Mouse (Mus musculus): Measurements from ENCODE around the gene Adamtsl3. TPM values are rescaled to one million over a fixed set of nuclear protein-coding genes. Genes with fewer than 3 reads are reported as not detected.

Adamtsl3 gene
- polyA plus RNA-seq, 1 experiment from 2014 or later = 0.09 TPM

DNA sequence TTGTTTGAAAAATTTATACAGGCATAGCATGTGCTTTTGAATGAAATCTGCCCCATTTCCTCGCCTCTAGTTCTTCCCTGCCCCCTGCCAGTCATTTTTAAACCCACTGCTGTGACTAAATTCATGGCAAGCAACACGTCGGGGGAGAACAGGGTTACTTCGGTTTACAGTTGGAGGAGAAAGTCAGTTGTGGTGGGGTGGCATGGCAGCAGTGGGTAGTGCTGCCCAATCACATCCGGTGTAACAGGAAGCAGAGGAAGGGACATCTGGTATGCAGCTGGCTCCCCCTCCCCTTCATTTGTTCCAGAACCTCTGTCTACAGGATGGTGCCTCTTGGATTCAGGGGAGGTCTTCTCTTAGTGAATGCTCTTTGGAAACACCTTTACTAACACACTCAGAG is 25.6 kb downstream of the Adamtsl3 start:
- Histone ChIP-seq H3K9ac (no peak overlapping the region), H3K36me3 (no peaks in the 10 kb centered on the region), H3K27me3 (no peaks in the 10 kb centered on the region), H3K4me3 (replicated peaks) (no peak overlapping the region), H3K9me3 (replicated peaks) (no peaks in the 10 kb centered on the region), H3K27ac (no peak overlapping the region), H3K4me2 (no peak overlapping the region), H3K4me1 (replicated peaks) (no peaks in the 10 kb centered on the region)
- no peak for DNase-seq
- 27% methylated on average over 5 of the region's 5 CpGs for WGBS (ENCODE audit: insufficient replicate concordance)
- no peak for ATAC-seq (ENCODE audit: low read depth)

DNA sequence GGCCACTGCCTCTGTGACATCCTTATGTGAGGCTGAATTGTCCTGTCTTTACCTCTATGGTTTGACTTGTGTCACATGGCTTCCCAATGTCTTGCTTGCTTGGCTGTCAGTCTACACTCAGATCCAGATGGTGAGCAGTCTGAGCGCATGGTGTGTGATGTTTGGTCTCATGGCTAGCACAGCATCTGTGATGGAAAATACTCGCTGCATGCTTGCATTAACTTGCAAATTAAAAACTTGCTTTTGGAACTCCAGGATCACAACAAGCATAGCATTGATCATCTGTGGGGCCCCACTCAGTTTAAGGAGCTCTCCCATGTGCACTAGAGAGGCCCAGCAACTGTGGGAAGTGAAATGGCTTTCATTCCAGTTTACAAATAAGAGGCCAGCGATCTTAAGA is 29.1 kb downstream of the Adamtsl3 start:
- DNase-seq = no peak
- WGBS (ENCODE audit: insufficient replicate concordance) = 65% methylated on average over 3 of the region's 3 CpGs

GRCm38 (mm10) chr7:82366056-82366455 is 30.6 kb downstream of the Adamtsl3 start:
- H3K9me3 ChIP-seq (replicated peaks) = no peaks in the 10 kb centered on the region
- H3K4me3 ChIP-seq (replicated peaks) = no peak overlapping the region
- no peak for ATAC-seq (ENCODE audit: low read depth)
- no peaks in the 10 kb centered on the region for H3K27me3 ChIP-seq
- H3K27ac ChIP-seq = no peak overlapping the region
- no peak overlapping the region for H3K4me2 ChIP-seq
- no peak for DNase-seq
- no peak overlapping the region for H3K9ac ChIP-seq
- 47% methylated on average over 4 of the region's 4 CpGs for WGBS (ENCODE audit: insufficient replicate concordance)
- no peaks in the 10 kb centered on the region for H3K36me3 ChIP-seq
- H3K4me1 ChIP-seq (replicated peaks) = no peaks in the 10 kb centered on the region

More for the DNA sequence above, 29.1 kb downstream of the Adamtsl3 start:
- ATAC-seq (ENCODE audit: low read depth) = no peak
- Histone ChIP-seq H3K27me3 (no peaks in the 10 kb centered on the region), H3K4me1 (replicated peaks) (no peaks in the 10 kb centered on the region), H3K4me2 (no peak overlapping the region), H3K27ac (no peak overlapping the region), H3K9ac (no peak overlapping the region), H3K4me3 (replicated peaks) (no peak overlapping the region), H3K9me3 (replicated peaks) (no peaks in the 10 kb centered on the region), H3K36me3 (no peaks in the 10 kb centered on the region)

DNA sequence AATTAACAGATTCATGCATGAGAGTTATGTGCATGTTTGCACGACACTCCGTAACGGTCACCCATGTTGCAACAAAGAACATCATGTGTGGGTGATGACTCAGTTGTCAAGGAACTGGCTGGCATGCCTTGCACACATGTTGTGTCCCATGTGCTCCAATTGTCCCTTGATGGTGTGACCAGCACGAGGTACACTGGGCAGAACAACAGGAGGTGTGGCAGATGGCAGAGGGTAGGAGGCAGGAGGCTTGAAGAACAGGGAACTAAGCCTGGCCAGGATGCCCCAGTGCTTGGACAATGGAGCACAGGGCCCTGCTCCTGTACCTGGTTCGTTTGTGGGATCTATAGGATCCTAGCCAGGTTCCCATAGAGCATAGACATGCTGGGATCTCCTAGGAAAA is 31.0 kb downstream of the Adamtsl3 start:
- H3K27ac ChIP-seq = no peak overlapping the region
- no peak for ATAC-seq (ENCODE audit: low read depth)
- no peak for DNase-seq
- no peak overlapping the region for H3K4me3 ChIP-seq (replicated peaks)
- H3K4me1 ChIP-seq (replicated peaks) = no peaks in the 10 kb centered on the region
- H3K36me3 ChIP-seq = no peaks in the 10 kb centered on the region
- H3K27me3 ChIP-seq = no peaks in the 10 kb centered on the region
- 57% methylated on average over 5 of the region's 5 CpGs for WGBS (ENCODE audit: insufficient replicate concordance)
- no peaks in the 10 kb centered on the region for H3K9me3 ChIP-seq (replicated peaks)
- no peak overlapping the region for H3K4me2 ChIP-seq
- H3K9ac ChIP-seq = no peak overlapping the region

DNA sequence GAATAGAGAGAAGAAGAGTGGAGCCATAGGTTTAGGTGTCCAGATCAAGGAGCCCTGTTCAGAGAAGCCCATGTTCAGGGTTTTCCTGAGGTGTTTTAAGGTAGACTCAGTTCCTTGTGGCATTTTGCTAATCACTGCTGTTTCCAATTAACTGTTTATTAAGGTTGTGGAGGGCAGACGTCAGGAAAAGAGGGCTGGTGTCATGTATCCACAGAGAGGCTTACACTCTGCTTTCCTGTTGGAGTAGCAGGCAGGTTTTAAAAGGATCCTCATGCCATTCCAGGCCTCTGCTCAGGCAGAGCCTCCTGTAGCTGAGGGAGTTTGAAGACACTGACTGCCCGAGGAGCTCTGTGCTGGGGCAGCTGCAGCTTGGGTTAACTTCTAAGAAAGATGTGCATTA is 32.6 kb downstream of the Adamtsl3 start:
- no peak overlapping the region for H3K4me3 ChIP-seq (replicated peaks)
- 29% methylated on average over 2 of the region's 2 CpGs for WGBS (ENCODE audit: insufficient replicate concordance)
- ATAC-seq (ENCODE audit: low read depth) = no peak
- no peaks in the 10 kb centered on the region for H3K4me1 ChIP-seq (replicated peaks)
- H3K36me3 ChIP-seq = no peaks in the 10 kb centered on the region
- H3K9ac ChIP-seq = no peak overlapping the region
- no peak for DNase-seq
- H3K27ac ChIP-seq = no peak overlapping the region
- H3K27me3 ChIP-seq = no peaks in the 10 kb centered on the region
- no peaks in the 10 kb centered on the region for H3K9me3 ChIP-seq (replicated peaks)
- no peak overlapping the region for H3K4me2 ChIP-seq

DNA sequence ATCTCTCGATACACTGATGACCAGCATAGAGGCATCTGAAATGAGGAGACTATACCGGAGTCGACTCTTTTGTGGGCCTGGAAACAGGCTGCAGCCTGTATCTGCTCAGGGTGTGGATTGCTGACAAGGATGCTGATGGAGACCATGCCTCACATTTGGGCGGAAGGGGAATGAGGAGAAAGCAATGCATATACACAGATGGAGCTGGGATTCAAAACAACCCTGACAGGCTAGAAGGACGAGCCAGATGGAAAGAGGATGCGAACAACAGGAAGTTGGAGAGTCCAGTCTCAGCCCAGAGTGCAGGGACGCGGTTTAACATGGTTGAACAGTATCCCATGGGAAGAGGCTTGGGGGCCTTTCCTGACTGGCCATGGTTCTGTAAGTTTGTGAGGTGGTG is 34.6 kb downstream of the Adamtsl3 start:
- no peak overlapping the region for H3K27ac ChIP-seq
- H3K9ac ChIP-seq = no peak overlapping the region
- H3K4me3 ChIP-seq (replicated peaks) = no peak overlapping the region
- H3K27me3 ChIP-seq = no peaks in the 10 kb centered on the region
- H3K4me1 ChIP-seq (replicated peaks) = no peaks in the 10 kb centered on the region
- no peak overlapping the region for H3K4me2 ChIP-seq
- WGBS (ENCODE audit: insufficient replicate concordance) = 62% methylated on average over 8 of the region's 8 CpGs
- ATAC-seq (ENCODE audit: low read depth) = no peak
- no peaks in the 10 kb centered on the region for H3K9me3 ChIP-seq (replicated peaks)
- DNase-seq = no peak
- H3K36me3 ChIP-seq = no peaks in the 10 kb centered on the region

GRCm38 (mm10) chr7:82371411-82371810 is 35.9 kb downstream of the Adamtsl3 start:
- no peaks in the 10 kb centered on the region for H3K27me3 ChIP-seq
- no peak overlapping the region for H3K27ac ChIP-seq
- WGBS (ENCODE audit: insufficient replicate concordance) = 53% methylated on average over 3 of the region's 3 CpGs
- H3K9ac ChIP-seq = no peak overlapping the region
- DNase-seq = no peak
- no peak for ATAC-seq (ENCODE audit: low read depth)
- no peaks in the 10 kb centered on the region for H3K36me3 ChIP-seq
- no peak overlapping the region for H3K4me3 ChIP-seq (replicated peaks)
- no peak overlapping the region for H3K4me2 ChIP-seq
- H3K9me3 ChIP-seq (replicated peaks) = no peaks in the 10 kb centered on the region
- no peaks in the 10 kb centered on the region for H3K4me1 ChIP-seq (replicated peaks)

DNA sequence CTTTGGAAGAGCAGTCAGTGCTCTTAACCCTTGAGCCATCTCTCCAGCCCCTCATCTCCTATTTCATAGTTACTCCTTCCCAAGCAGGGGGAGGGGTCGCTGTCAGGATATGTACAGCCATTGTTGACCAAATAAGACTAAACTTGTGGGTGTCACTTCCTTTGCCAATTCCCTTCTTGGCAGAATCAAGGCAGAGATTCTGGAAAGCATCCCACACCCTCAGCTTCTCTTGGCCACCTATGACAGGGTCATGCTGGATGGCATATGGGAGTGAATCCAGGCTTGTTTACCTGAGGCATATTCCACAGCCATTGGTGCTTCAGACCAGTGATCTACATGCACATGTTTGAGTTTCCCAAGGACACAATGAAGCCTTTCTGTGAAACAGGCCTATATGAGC is 42.8 kb downstream of the Adamtsl3 start:
- no peak overlapping the region for H3K9ac ChIP-seq
- no peaks in the 10 kb centered on the region for H3K27me3 ChIP-seq
- no peaks in the 10 kb centered on the region for H3K9me3 ChIP-seq (replicated peaks)
- no peak overlapping the region for H3K27ac ChIP-seq
- H3K4me2 ChIP-seq = no peak overlapping the region
- H3K4me1 ChIP-seq (replicated peaks) = no peaks in the 10 kb centered on the region
- ATAC-seq (ENCODE audit: low read depth) (no peak), DNase-seq (no peak)
- H3K4me3 ChIP-seq (replicated peaks) = no peak overlapping the region
- H3K36me3 ChIP-seq = no peaks in the 10 kb centered on the region
- WGBS (ENCODE audit: insufficient replicate concordance) = 52% methylated on average over 1 of the region's 1 CpGs

GRCm38 (mm10) chr7:82379765-82380164 is 44.3 kb downstream of the Adamtsl3 start:
- no peak overlapping the region for H3K4me3 ChIP-seq (replicated peaks)
- H3K4me1 ChIP-seq (replicated peaks) = no peaks in the 10 kb centered on the region
- ATAC-seq (ENCODE audit: low read depth) (no peak), DNase-seq (no peak)
- no peaks in the 10 kb centered on the region for H3K9me3 ChIP-seq (replicated peaks)
- no peak overlapping the region for H3K4me2 ChIP-seq
- H3K36me3 ChIP-seq = no peaks in the 10 kb centered on the region
- 66% methylated on average over 7 of the region's 7 CpGs for WGBS (ENCODE audit: insufficient replicate concordance)
- no peak overlapping the region for H3K9ac ChIP-seq
- no peaks in the 10 kb centered on the region for H3K27me3 ChIP-seq
- H3K27ac ChIP-seq = no peak overlapping the region

- Histone ChIP-seq H3K9me3 (replicated peaks) (no peaks in the 10 kb centered on the region), H3K27ac (no peak overlapping the region), H3K4me3 (replicated peaks) (no peak overlapping the region), H3K27me3 (no peaks in the 10 kb centered on the region), H3K36me3 (no peaks in the 10 kb centered on the region), H3K4me2 (no peak overlapping the region), H3K9ac (no peak overlapping the region), H3K4me1 (replicated peaks) (no peaks in the 10 kb centered on the region)
- DNase-seq (no peak), ATAC-seq (ENCODE audit: low read depth) (no peak)
- WGBS (ENCODE audit: insufficient replicate concordance) = 53% methylated on average over 4 of the region's 4 CpGs
Measured at GRCm38 (mm10) chr7:82382843-82383535, 47.5 kb downstream of the Adamtsl3 start.

GRCm38 (mm10) chr7:82383536-82383848 is 48.0 kb downstream of the Adamtsl3 start:
- DNase-seq = no peak
- no peak for ATAC-seq (ENCODE audit: low read depth)
- no peak overlapping the region for H3K4me2 ChIP-seq
- no peaks in the 10 kb centered on the region for H3K4me1 ChIP-seq (replicated peaks)
- no peaks in the 10 kb centered on the region for H3K36me3 ChIP-seq
- no peak overlapping the region for H3K4me3 ChIP-seq (replicated peaks)
- no peak overlapping the region for H3K27ac ChIP-seq
- WGBS (ENCODE audit: insufficient replicate concordance) = 51% methylated on average over 3 of the region's 3 CpGs
- no peaks in the 10 kb centered on the region for H3K27me3 ChIP-seq
- no peak overlapping the region for H3K9ac ChIP-seq
- H3K9me3 ChIP-seq (replicated peaks) = no peaks in the 10 kb centered on the region

- H3K36me3 ChIP-seq = no peaks in the 10 kb centered on the region
- no peak overlapping the region for H3K9ac ChIP-seq
- H3K4me2 ChIP-seq = no peak overlapping the region
- no peak for ATAC-seq (ENCODE audit: low read depth)
- no peak overlapping the region for H3K27ac ChIP-seq
- no peak for DNase-seq
- H3K27me3 ChIP-seq = no peaks in the 10 kb centered on the region
- WGBS (ENCODE audit: insufficient replicate concordance) = 78% methylated on average over 3 of the region's 3 CpGs
- no peak overlapping the region for H3K4me3 ChIP-seq (replicated peaks)
- H3K4me1 ChIP-seq (replicated peaks) = no peaks in the 10 kb centered on the region
- 0 out of 2 replicates have a peak, but pooled peaks cover 2% of the 10 kb centered on the region for H3K9me3 ChIP-seq (replicated peaks)
Measured at GRCm38 (mm10) chr7:82387121-82387520, 51.6 kb downstream of the Adamtsl3 start.
